Mouse (Mus musculus) brown adipose tissue, adult 24 weeks (tissue): ENCODE measurements around the gene Mdp1. TPM values are rescaled to one million over a fixed set of nuclear protein-coding genes. Genes with fewer than 3 reads are reported as not detected.
A peak's percentile ranks its signal among the peaks of the same experiment; 100 is the strongest.

ENCODE experiments used
- H3K27ac ChIP-seq: fragments of 200-500 bp; replicated peaks from 2 replicates; pipeline ENCODE4 v1.5.1; 2012; ENCODE audit warnings: low read depth, mild to moderate bottlenecking, low read length
- H3K4me1 ChIP-seq: fragments of 200-500 bp; 2 replicates; pipeline ENCODE4 v1.6.1; 2012; ENCODE audit warnings: low read length, mixed read lengths; ENCODE audit not compliant: control insufficient read depth, insufficient read depth, insufficient read length
- H3K4me3 ChIP-seq: fragments of 200-500 bp; 2 replicates; pipeline ENCODE4 v1.5.1; 2012; ENCODE audit warnings: low read depth, mild to moderate bottlenecking, low read length, moderate library complexity; ENCODE audit not compliant: insufficient read depth
- polyA plus RNA-seq: library from polyadenylated mRNA; stranded (reverse); fragments of >200 nt; gene quantifications from 2 replicates; pipeline ENCODE4 v1.2.4, GENCODE M21; 2012; ENCODE audit not compliant: missing spikeins, insufficient read depth, insufficient read length

Mdp1 gene
- polyA plus RNA-seq, 1 experiment: 29.0 TPM

DNA sequence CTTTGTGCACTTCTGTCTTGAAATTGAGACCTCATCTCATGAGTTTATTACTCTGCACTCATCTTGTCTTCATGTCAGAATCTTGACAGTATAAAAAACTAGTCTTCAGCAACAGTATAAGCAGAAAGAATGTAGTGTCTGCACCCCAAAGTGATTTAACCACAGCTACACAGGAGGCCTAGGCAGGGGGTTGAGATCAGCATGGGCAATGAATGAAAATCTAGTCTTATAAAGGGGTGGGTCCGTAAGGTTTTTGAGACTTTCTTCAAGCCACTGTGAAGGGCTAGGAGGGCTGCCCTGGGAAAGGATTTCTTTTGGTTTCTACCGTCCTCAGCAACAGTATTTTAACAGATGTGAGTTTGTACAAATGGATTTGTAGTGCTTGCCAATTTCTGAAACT, 328 bp upstream of the Mdp1 start:
- Histone ChIP-seq H3K4me3 (0 out of 2 replicates have a peak overlapping the region, but pooled peaks have one; percentile 94), H3K27ac (no peak overlapping the region)

DNA sequence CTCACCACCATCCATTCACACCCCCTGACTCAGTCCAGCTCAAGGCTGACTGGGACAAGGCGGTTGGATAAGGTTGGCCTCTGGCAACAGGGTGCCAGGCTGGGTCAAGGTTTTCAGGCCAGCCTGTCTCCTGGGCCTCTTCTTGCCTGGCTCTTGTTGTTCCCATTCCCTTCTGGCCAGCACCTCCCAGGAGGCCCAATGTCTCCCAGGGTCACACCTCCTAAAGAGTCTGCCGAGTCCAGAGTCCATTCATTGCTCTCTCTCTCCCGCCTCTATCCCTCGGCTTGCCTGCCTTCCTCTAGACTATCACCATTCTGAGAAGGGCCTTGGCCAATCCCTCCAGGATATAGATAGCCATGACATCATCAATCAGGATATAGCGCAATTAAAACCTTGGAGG, 2.3 kb downstream of the Mdp1 start:
- peaks cover 3% of the 10 kb centered on the region; the same call in 1 of the 2 replicates for H3K4me1 ChIP-seq
- no peak overlapping the region for H3K27ac ChIP-seq
- no peak overlapping the region for H3K4me3 ChIP-seq

More for the DNA sequence above, 328 bp upstream of the Mdp1 start:
- peaks cover 3% of the 10 kb centered on the region; the same call in 1 of the 2 replicates for H3K4me1 ChIP-seq

DNA sequence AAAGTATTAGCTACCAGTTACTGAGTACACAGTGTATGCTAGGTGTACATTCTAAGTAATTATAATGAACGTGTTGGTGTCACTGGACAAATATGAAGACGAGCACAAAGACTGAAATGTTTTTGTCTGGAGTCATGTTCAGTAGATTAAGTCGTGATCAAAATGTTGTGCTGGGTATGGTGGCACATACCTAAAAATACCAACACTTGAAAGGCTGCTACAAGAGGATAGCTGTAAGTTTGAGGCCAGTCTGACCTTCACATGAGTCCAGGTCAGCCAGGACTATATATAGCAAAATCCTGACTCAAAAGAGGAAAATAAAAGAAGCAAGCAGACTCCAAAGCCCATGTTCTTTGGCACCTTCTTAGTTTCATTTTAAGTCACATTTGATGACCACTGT, 3.4 kb downstream of the Mdp1 start:
- H3K4me3 ChIP-seq: no peak overlapping the region
- peaks cover 3% of the 10 kb centered on the region; the same call in 1 of the 2 replicates for H3K4me1 ChIP-seq
- no peak overlapping the region for H3K27ac ChIP-seq

DNA sequence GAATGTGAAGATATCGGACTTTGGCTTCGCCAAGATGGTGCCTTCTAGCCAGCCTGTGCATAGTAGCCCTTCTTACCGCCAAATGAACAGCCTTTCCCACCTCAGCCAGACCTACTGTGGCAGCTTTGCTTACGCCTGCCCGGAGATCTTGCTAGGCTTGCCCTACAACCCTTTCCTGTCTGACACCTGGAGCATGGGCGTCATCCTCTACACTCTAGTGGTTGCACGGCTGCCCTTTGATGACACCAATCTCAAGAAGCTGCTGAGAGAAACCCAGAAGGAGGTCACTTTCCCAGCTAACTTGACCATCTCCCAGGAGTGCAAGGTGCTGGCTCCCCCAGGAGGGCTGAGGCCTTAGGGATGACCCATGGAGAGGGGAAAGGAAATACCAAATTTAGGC, 8.8 kb downstream of the Mdp1 start:
- no peak overlapping the region for H3K27ac ChIP-seq
- no peak overlapping the region for H3K4me3 ChIP-seq
- no peaks in the 10 kb centered on the region for H3K4me1 ChIP-seq

DNA sequence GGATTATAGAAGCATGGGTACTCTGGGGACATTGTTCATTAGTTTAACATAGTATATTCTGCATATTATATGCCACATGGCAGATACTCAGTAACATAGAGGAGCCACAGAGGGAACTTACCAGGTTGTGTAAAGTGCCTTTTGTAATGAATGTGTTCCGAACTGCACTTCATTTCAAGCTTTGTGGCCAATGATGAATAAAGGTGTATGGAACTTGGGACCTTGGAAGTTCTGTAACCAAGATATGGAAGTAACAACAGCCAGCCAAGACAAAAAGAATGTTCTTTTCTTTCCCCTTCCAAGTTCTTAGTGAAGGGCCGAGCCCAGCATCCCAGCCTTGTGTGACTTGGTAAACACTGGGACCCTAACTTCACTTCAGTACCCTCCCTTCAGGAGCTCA, 10.4 kb downstream of the Mdp1 start, which contains the start of gene Tssk4:
Tssk4 (plus strand) TSS at position 301 of the 400 bp plus-strand sequence.
- Histone ChIP-seq H3K4me1 (no peaks in the 10 kb centered on the region), H3K27ac (no peak within 1 kb of the TSS), H3K4me3 (no peak within 1 kb of the TSS)

DNA sequence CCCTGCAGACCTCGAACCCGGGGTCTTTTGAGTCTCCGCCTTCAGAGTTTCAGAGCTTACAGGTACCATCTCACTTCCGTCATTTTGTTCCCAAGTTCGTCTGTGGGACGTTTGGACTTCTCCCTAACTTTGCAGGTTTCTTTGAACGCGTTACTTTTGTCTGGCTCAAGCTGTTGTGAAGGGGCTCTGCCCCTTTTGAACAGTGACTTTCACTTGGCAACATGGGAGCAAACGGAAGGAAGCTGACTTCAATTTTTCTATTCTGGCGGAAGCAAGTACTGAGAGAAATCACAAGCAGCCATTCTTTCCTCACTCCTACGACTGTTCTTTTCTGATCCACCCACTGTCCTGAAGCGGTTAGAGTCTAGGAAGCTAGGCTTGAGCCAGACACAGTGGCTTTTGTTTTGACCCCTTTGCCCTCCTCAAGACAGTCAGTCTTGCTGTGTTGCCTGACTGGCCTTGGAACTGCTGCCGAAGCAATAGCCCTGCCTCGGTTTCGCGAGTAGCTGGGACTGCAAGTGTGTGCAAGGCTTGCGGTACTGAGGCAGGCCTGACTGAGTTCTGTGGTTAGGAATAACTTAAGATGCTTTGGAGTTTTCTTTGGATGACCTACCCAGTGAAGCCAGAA, 15.9 kb downstream of the Mdp1 start:
- H3K27ac ChIP-seq: peak overlapping the region; percentile 53
- H3K4me3 ChIP-seq: peak overlapping the region; percentile 89
- H3K4me1 ChIP-seq: peaks cover 10% of the 10 kb centered on the region

DNA sequence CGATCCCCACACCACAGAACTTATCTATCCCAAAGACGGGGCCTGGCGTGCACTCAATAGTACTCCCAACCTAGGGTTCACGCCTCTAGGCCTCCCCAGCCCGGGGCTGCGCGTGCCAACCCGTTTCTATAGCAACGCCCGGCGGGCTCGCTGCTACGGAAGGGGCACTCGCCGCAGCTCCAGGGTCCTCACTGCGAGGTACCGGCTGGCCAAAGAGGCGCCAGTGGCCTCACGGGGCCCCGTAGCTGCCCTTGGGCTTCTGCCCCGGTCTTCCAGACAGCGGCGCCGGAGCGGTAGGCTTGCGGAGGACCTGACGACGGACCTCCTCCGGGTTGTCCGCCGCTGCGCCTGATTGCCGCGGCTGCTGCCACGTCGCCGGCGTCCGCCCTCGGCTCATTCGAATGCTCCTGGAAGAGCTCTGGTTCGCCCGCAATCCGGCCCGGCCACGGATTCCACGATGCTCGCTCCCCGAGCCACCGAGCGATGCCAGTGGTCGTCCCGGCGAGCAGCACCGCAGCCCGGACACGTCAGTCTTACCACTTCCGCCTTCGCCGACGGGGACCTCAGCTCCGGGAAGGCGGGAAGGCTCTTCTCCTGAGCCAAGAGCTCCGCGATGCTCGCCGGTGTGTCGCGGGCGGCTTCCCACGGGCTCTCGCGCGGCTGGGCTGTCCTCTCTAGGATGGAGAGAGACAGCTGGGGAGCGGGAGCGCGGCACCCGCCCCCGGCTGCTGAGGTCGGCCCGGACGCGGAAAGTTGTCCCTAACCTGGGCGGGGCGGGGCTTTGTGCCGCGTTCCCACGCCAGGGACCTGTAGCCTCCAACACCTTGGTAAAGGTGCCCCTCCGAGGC, 17.0 kb downstream of the Mdp1 start, which contains the start of gene Tm9sf1:
Tm9sf1 (minus strand) TSS at position 747 of the 848 bp plus-strand sequence.
- Histone ChIP-seq H3K4me1 (peaks cover 10% of the 10 kb centered on the region), H3K27ac (peak within 1 kb of the TSS; percentile 99), H3K4me3 (peak within 1 kb of the TSS; percentile 89)

DNA sequence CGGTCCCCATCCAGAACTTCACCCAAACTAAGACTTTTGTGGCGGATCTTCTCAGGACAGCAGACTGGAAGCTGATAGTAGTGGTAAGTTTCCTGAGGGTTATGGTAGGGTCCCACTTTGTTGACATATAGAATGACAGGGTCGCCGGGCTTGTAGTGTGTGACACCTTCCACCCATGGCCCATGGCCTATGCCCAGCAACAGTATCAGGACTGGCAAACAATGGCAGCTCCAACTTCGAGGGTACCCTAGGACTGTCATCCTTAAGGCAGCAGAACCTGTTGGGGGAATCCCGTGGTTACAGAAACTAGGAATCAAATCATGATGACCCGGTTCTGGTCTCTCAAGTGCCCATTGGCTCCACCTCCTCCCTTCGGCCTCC, 17.6 kb downstream of the Mdp1 start:
- Histone ChIP-seq H3K4me3 (peak overlapping the region; percentile 89), H3K4me1 (peaks cover 10% of the 10 kb centered on the region), H3K27ac (peak overlapping the region; percentile 99; the same call in 1 of the 2 replicates)

DNA sequence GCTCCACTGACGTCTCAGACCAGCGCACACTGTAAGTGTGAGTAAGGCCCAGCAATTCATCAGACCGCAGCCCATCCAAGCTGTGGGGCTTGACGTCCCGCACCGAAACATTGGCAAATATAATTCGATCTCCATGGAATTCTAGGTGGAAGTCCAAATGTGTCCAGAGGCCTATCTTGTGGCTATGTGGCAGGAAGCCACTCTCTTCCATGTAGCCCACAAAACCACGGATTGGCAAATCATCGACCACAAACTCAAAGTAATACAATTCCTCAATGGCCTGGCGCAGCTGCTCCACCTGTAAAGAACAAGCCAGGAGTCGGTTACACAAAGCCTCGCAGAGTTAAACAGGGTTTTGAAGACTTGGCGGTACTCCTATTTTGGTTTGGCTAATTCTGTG, 19.0 kb downstream of the Mdp1 start:
- Histone ChIP-seq H3K4me1 (peaks cover 10% of the 10 kb centered on the region), H3K27ac (no peak overlapping the region), H3K4me3 (no peak overlapping the region)

DNA sequence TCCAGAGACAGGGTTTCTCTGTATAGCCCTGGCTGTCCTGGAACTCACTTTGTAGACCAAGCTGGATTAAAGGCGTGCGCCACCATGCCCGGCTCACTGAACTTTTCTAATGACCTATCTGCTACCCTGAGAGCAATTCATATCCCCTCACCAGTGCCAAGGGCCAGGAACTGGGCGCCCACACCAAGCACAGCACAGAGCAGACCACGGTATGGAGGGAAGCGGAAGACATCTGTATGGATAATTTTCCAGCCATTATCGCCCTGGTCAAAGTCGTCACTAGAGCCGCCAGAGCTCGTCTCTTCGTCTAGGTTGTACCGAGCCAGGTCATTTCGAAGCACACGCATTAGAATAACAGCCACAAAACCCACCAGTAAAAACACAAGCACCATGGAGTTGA, 19.5 kb downstream of the Mdp1 start:
- H3K4me3 ChIP-seq: no peak overlapping the region
- no peak overlapping the region for H3K27ac ChIP-seq
- H3K4me1 ChIP-seq: peaks cover 10% of the 10 kb centered on the region

DNA sequence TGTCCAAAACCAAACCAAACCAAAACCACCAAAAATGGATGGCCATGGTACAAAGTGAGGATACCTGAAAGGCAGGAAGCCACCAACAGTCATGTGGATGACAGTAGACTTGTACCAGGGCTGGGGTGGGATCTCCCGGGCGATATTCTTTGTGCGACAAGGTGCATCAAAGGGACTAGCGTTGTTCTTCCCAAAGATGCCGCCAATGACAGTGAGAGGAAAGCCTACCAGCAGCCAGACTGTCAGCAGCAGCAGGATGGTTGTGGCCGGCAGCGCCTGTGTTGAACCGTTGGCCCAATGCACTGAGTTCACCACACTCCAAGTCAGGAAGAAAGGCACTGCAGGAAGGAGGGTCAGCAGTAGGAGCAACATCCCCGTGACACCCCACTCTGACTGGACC, 22.5 kb downstream of the Mdp1 start, which contains the start of gene Gm49378:
Gm49378 (minus strand) TSS at position 101 of the 400 bp plus-strand sequence.
- Histone ChIP-seq H3K4me1 (peaks cover 8% of the 10 kb centered on the region), H3K27ac (no peak within 1 kb of the TSS), H3K4me3 (no peak within 1 kb of the TSS)

DNA sequence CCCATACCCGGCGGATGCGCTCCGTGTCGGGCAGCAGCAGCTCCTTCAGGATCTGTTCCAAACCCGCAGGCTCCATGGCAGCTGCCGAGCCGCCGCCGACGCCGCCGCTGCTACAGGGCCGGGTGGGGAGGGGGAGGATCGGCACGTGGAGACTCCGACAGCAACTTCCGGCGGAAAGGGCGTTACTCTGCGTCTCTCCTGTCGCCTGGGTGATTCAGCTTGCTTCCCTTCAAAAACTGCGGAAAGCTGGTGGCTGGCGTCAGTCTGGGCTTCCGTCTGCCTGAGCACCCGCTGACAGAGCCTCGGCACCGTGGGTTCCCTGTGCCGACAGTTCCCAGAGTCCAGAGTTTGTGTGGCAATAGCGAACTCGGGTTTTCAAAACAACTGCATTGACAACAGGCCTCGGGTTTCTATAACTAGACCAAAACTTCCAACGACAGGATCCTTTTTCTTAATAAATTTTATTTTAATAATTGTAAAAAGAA, 24.7 kb downstream of the Mdp1 start, which contains the start of gene Ipo4:
Ipo4 (minus strand) TSS at position 435 of the 485 bp plus-strand sequence.
- Histone ChIP-seq H3K4me1 (peaks cover 3% of the 10 kb centered on the region; the same call in 1 of the 2 replicates), H3K4me3 (peak within 1 kb of the TSS; percentile 74), H3K27ac (peak within 1 kb of the TSS; percentile 58)

DNA sequence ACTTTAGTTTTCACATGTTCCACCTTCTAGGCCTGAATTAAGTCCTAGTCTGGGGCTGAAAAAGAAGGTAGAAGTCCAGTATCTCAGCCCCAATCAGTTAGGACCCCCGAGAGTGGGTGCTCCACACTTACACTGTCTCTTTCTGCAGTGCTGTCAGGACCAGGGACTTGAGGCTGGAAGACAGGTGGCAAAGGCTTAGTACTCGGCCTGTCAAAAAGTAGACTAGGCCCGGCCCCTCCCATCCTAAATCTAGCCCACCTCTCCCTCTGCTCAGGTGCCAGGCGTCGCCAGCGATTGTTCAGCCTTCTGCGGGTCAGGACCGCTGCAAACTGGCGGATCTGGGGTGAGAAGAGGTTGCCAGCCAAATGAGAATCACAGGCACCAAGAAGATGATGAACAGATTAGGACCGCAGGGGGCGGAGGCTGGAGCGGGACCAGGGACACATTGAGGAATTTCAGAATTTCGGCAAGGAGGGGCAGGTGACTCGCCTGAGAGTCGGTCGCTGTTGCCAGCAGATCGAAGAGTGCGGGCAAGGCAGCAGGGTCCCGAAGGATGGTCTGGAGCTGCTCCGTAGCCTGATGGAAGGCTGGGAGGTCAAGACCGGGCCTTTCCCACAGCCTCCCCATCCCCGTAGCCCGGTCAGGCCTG, 25.3 kb downstream of the Mdp1 start:
- Histone ChIP-seq H3K4me3 (peak overlapping the region; percentile 74), H3K4me1 (peaks cover 3% of the 10 kb centered on the region; the same call in 1 of the 2 replicates), H3K27ac (peak overlapping the region; percentile 58)

DNA sequence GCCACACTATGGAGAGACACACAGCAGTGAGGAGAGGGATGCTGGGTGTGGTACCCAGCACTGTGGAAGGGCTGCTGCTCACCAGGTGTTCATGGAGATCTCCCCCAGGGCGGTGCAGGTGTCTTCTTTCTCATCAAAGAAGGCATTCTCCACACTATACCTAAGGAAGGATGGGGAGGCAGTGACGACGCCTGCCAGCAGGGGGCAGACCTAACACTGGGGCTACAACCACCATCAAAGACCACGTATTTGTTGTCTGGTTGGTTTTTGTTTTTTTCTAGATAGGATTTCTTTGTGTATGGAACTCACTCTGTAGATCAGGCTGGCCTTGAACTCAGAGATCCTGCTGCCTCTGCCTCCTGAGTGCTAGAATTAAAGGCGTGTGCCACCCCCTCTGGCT, 31.0 kb downstream of the Mdp1 start:
- Histone ChIP-seq H3K4me1 (no peaks in the 10 kb centered on the region), H3K27ac (no peak overlapping the region), H3K4me3 (no peak overlapping the region)
